Mouse (Mus musculus) olfactory bulb, adult 2 months (tissue): ENCODE measurements around the gene Muc1. TPM values are rescaled to one million over a fixed set of nuclear protein-coding genes. Genes with fewer than 3 reads are reported as not detected.

Experiments
- H3K27ac ChIP-seq: fragments of 200-500 bp; 2 replicates; pipeline ENCODE4 v1.5.1; 2012; ENCODE audit warnings: low read depth, low read length; ENCODE audit not compliant: insufficient read depth
- H3K4me1 ChIP-seq: fragments of 200-500 bp; 2 replicates; pipeline ENCODE4 v1.6.1; 2012; ENCODE audit warnings: low read length; ENCODE audit not compliant: control insufficient read depth, insufficient read depth
- H3K4me3 ChIP-seq: fragments of 200-500 bp; 2 replicates; pipeline ENCODE4 v1.5.1; 2012; ENCODE audit warnings: mild to moderate bottlenecking, low read depth, low read length, moderate library complexity; ENCODE audit not compliant: insufficient read depth
- CTCF ChIP-seq: fragments of 200-500 bp; IDR thresholded peaks from 2 replicates; pipeline ENCODE4 v1.5.1; 2012; ENCODE audit warnings: low read depth, mild to moderate bottlenecking, low read length, moderate library complexity; ENCODE audit not compliant: insufficient read depth
- POLR2A ChIP-seq: fragments of 200-500 bp; IDR thresholded peaks from 2 replicates; pipeline ENCODE4 v1.6.1; 2012; ENCODE audit warnings: mild to moderate bottlenecking, low read depth, low read length, moderate library complexity; ENCODE audit not compliant: insufficient read depth
- WGBS: fragments of 180-500 bp; shearing (Covaris S2); methylation state at CpG from one replicate; pipeline ENCODE4 v1.1.7; 2018; 5-methylcytosine and 5-hydroxymethylcytosine counted together
- polyA plus RNA-seq: library from polyadenylated mRNA; stranded (reverse); fragments of >200 nt; gene quantifications from 2 replicates; pipeline ENCODE4 v1.2.4, GENCODE M21; 2012; ENCODE audit warnings: low replicate concordance; ENCODE audit not compliant: missing spikeins, insufficient read depth, insufficient read length

Muc1 gene
- polyA plus RNA-seq, 1 experiment: not detected

DNA sequence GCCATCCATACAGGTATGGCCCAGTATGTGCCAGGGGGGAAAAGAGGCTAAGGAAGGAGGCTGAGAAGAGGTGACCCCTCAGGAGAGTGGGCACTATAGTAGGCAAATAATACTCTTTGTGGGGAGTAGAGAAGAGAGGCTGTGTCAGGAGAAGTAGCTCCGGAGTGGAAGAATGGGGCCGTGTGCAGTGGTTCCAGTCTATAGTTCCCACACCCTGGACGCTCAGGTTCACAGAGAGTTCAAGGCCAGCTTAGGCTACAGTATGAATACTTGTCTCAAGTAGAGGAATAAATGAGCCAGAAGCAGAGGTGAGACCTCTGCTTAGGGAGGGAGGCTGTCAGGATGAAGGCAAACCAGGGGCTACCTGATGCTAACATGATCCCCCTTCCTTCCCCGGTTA, 419 bp downstream of the Muc1 start:
- Histone ChIP-seq H3K4me1 (peaks cover 39% of the 10 kb centered on the region), H3K4me3 (no peak overlapping the region), H3K27ac (no peak overlapping the region)
- TF ChIP-seq POLR2A (no peak), CTCF (no peak)
- WGBS: 62% methylated on average over 4 of the region's 4 CpGs

DNA sequence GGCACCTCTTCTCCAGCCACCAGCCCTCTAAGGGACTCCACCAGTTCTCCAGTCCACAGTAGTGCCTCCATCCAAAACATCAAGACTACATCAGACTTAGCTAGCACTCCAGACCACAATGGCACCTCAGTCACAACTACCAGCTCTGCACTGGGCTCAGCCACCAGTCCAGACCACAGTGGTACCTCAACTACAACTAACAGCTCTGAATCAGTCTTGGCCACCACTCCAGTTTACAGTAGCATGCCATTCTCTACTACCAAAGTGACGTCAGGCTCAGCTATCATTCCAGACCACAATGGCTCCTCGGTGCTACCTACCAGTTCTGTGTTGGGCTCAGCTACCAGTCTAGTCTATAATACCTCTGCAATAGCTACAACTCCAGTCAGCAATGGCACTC, 1.7 kb downstream of the Muc1 start:
- no peak overlapping the region for H3K4me3 ChIP-seq
- H3K27ac ChIP-seq: no peak overlapping the region
- WGBS: 81% methylated on average over 2 of the region's 2 CpGs
- no peak for TF ChIP-seq CTCF
- no peak for TF ChIP-seq POLR2A
- H3K4me1 ChIP-seq: peaks cover 26% of the 10 kb centered on the region

DNA sequence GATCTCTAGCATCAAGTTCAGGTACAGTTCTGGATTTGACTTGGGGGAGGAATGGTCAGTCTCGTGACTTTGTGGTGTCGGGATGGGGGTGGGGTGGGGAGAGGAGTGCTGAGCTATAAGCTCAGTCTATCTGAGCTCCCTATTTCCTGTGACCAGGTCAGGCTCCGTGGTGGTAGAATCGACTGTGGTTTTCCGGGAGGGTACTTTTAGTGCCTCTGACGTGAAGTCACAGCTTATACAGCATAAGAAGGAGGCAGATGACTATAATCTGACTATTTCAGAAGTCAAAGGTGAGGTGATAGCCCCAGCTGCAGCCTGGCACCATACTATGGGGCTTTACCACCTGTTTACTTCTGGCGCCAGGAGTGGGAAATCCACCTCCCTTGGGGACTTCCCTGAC, 2.5 kb downstream of the Muc1 start:
- 78% methylated on average over 7 of the region's 7 CpGs for WGBS
- H3K27ac ChIP-seq: no peak overlapping the region
- H3K4me1 ChIP-seq: peaks cover 19% of the 10 kb centered on the region
- TF ChIP-seq POLR2A: no peak
- no peak for TF ChIP-seq CTCF
- no peak overlapping the region for H3K4me3 ChIP-seq

DNA sequence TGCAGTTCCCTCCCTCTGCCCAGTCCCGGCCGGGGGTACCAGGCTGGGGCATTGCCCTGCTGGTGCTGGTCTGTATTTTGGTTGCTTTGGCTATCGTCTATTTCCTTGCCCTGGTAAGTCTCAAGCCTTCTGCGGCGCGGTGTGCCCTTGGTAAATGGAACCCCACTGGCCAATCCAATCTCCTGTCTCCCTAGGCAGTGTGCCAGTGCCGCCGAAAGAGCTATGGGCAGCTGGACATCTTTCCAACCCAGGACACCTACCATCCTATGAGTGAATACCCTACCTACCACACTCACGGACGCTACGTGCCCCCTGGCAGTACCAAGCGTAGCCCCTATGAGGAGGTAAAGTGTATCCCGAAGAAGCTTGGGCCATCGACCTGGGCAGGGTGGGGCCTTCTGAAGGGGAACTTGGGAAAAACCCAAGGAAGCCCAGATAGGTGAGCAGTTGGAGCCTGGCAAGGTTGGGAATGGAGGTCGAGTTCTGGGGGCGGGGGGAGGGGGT, 3.0 kb downstream of the Muc1 start:
- 76% methylated on average over 16 of the region's 16 CpGs for WGBS
- H3K27ac ChIP-seq: no peak overlapping the region
- H3K4me3 ChIP-seq: no peak overlapping the region
- peaks cover 16% of the 10 kb centered on the region for H3K4me1 ChIP-seq
- TF ChIP-seq CTCF (no peak), POLR2A (no peak)

DNA sequence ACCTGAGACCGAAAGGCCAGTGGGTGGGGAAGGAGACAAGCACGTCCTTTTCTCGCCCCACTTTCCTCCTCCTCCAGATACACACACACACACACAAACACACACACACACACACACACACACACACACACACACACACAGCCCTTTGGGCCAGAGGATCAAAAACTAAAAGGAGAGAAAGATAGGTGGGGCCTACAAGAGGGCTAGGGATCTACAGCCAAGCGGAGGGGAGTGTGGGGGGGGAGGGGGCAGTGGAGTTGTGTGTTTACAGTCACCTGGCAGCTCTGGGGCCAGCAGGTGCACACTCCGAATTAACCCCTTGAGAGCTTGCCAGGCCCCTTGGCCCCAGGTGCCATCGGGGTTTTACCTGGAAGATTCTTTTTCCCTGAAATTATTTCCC, 3.8 kb downstream of the Muc1 start:
- 75% methylated on average over 6 of the region's 6 CpGs for WGBS
- no peak overlapping the region for H3K27ac ChIP-seq
- TF ChIP-seq CTCF: no peak
- TF ChIP-seq POLR2A: no peak
- H3K4me1 ChIP-seq: peaks cover 15% of the 10 kb centered on the region
- H3K4me3 ChIP-seq: no peak overlapping the region

DNA sequence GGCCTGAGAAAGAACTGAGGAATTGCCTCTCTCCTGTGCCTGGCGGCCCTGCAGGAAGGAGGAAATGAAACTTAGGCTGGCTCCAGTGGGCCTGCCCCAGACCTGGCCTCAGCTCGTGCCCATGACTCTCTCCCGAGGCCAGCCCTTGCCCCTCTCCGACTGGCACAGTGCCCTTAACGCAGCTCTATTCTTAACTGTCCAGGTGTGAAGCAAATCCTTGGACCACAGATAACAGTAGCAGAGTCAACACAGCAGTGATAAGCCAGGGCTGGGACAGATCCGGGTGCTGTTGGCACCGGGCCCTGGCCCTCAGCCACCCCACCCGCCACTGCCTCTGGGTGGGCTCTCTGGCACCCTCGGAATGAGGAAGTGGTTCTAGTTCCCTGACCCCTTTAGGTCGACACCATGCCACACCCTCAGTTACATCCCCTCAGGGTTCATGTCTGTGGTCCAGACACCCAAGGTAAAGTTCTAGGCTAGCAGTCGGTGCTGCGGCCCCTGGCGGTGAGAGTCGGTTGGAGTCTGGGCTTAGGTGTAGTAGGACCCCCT, 4.8 kb downstream of the Muc1 start:
- TF ChIP-seq CTCF: no peak
- no peak for TF ChIP-seq POLR2A
- H3K4me3 ChIP-seq: no peak overlapping the region
- 57% methylated on average over 14 of the region's 14 CpGs for WGBS
- peaks cover 8% of the 10 kb centered on the region for H3K4me1 ChIP-seq
- H3K27ac ChIP-seq: no peak overlapping the region

DNA sequence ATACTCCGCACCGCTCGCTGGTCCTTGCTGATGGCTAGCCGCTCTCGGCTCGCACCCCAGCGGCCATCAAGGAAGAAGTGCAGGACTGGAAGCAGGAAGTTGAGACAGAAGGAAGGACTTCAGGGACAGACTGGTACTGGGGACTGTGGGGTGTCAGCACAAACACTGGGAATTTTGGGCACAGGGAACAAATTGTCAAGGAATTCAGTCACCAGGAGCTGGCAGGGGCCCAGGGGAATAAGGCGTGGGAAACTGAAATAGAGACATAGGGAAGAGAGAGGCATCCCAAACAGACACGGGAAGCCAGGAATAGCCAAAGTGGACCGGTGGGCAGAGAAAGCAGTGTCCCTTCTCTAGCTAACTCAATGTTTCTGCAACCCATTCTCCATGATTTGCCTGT, 7.7 kb downstream of the Muc1 start:
- WGBS: 89% methylated on average over 10 of the region's 10 CpGs
- peaks cover 10% of the 10 kb centered on the region for H3K4me1 ChIP-seq
- H3K4me3 ChIP-seq: no peak overlapping the region
- TF ChIP-seq CTCF (no peak), POLR2A (no peak)
- no peak overlapping the region for H3K27ac ChIP-seq

DNA sequence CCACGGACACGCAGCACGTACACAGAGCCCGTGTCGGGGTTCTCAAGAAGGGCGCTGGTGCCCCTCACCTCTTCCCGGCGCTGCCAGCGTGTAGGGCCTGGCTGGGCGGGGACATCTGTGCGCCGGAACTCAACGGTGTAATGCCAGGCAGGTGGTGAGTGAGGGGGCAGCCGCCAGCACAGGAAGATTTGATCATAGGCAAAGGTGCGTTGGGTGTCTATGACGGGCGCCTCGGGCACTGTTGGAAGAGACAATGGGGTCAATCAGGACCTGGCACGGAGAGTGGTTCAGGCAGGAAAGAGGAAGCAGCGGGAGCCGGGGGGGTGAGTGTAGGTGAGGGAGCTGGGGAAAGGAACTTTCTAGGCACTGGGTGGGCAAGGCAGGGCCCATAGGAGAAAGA, 8.8 kb downstream of the Muc1 start:
- no peak for TF ChIP-seq CTCF
- TF ChIP-seq POLR2A: no peak
- Histone ChIP-seq H3K27ac (no peak overlapping the region), H3K4me1 (peaks cover 13% of the 10 kb centered on the region), H3K4me3 (no peak overlapping the region)
- 90% methylated on average over 21 of the region's 21 CpGs for WGBS

DNA sequence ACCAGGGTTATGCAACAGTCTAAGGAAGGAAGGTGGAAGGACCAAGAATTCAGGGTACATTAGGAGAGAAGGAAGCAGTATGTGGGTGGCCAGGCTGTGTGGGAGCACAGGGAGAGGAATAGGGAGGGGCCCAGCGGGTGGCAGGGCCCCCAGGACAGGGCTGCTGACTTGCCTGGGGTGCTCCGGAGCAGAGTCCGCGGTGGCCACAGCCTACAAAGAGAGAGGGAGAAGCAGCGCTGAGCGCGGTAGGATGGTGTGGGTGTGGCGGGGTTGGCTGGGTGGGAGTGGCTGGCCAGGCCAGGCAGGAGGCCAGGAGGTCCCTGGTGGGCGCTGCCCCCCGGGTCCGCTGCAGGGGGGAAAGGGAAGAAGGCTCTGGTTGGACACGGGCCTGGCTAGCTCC, 9.6 kb downstream of the Muc1 start:
- Histone ChIP-seq H3K4me3 (no peak overlapping the region), H3K27ac (no peak overlapping the region), H3K4me1 (peaks cover 16% of the 10 kb centered on the region)
- TF ChIP-seq POLR2A (no peak), CTCF (no peak)
- 63% methylated on average over 12 of the region's 12 CpGs for WGBS
